Mouse (Mus musculus): ENCODE measurements around the gene Fto.

The Fto gene

GRCm38 (mm10) chr8:91448667-91449329 lies 135.5 kb downstream of the Fto start:
- DNase-seq (ENCODE audit: extremely low spot score, low spot score) = no peak

- no peak for DNase-seq (ENCODE audit: extremely low spot score, low spot score)
These were observed 141.6 kb downstream of the Fto start for GRCm38 (mm10) chr8:91454926-91455325.

- no peak for DNase-seq (ENCODE audit: extremely low spot score, low spot score)
These were observed 142.3 kb downstream of the Fto start for GRCm38 (mm10) chr8:91455591-91455990.

- no peak for DNase-seq (ENCODE audit: extremely low spot score, low spot score)
These were observed 144.7 kb downstream of the Fto start for GRCm38 (mm10) chr8:91458016-91458415.

- no peak for DNase-seq (ENCODE audit: extremely low spot score, low spot score)
These were observed 147.6 kb downstream of the Fto start for GRCm38 (mm10) chr8:91460965-91461364.

- no peak for DNase-seq (ENCODE audit: extremely low spot score, low spot score)
These were observed 150.4 kb downstream of the Fto start for GRCm38 (mm10) chr8:91463757-91464156.

GRCm38 (mm10) chr8:91467463-91467862 lies 154.1 kb downstream of the Fto start:
- DNase-seq (ENCODE audit: extremely low spot score, low spot score) = no peak

- DNase-seq (ENCODE audit: extremely low spot score, low spot score) = no peak
These were observed 154.7 kb downstream of the Fto start for GRCm38 (mm10) chr8:91467881-91468534.

GRCm38 (mm10) chr8:91469441-91469840 lies 156.1 kb downstream of the Fto start:
- DNase-seq (ENCODE audit: extremely low spot score, low spot score) = no peak

- no peak for DNase-seq (ENCODE audit: extremely low spot score, low spot score)
These were observed 161.5 kb downstream of the Fto start for GRCm38 (mm10) chr8:91474731-91475279.

GRCm38 (mm10) chr8:91476988-91477387 lies 163.7 kb downstream of the Fto start:
- DNase-seq (ENCODE audit: extremely low spot score, low spot score) = no peak

GRCm38 (mm10) chr8:91477471-91477870 lies 164.1 kb downstream of the Fto start:
- no peak for DNase-seq (ENCODE audit: extremely low spot score, low spot score)

- DNase-seq (ENCODE audit: extremely low spot score, low spot score) = no peak
These were observed 169.2 kb downstream of the Fto start for GRCm38 (mm10) chr8:91482511-91482910.

- DNase-seq (ENCODE audit: extremely low spot score, low spot score) = no peak
These were observed 173.1 kb downstream of the Fto start for GRCm38 (mm10) chr8:91486394-91486793.

GRCm38 (mm10) chr8:91487456-91487855 lies 174.1 kb downstream of the Fto start:
- DNase-seq (ENCODE audit: extremely low spot score, low spot score) = no peak

GRCm38 (mm10) chr8:91488086-91488783 lies 174.9 kb downstream of the Fto start:
- peak; percentile 68 for DNase-seq (ENCODE audit: extremely low spot score, low spot score)

- no peak for DNase-seq (ENCODE audit: extremely low spot score, low spot score)
These were observed 175.6 kb downstream of the Fto start for GRCm38 (mm10) chr8:91488784-91489450.

- no peak for DNase-seq (ENCODE audit: extremely low spot score, low spot score)
These were observed 176.7 kb downstream of the Fto start for GRCm38 (mm10) chr8:91490065-91490464.

- no peak for DNase-seq (ENCODE audit: extremely low spot score, low spot score)
These were observed 180.0 kb downstream of the Fto start for GRCm38 (mm10) chr8:91493373-91493772.

- no peak for DNase-seq (ENCODE audit: extremely low spot score, low spot score)
These were observed 181.4 kb downstream of the Fto start for GRCm38 (mm10) chr8:91494501-91495259.

- no peak for DNase-seq (ENCODE audit: extremely low spot score, low spot score)
These were observed 181.9 kb downstream of the Fto start for GRCm38 (mm10) chr8:91495260-91495601.
